Mouse (Mus musculus) CD4-positive, CD25-positive, alpha-beta regulatory T cell, adult 9 weeks (primary cell): ENCODE results near the gene Olfr485. TPM values are rescaled to one million over a fixed set of nuclear protein-coding genes. Genes with fewer than 3 reads are reported as not detected.

Experiments used
- polyA plus RNA-seq: library from polyadenylated mRNA; unstranded; fragments of 100-300 nt; shearing (Covaris generic); gene quantifications from one replicate; pipeline ENCODE4 v1.2.1, GENCODE M21; 2017

Olfr485 gene
- not detected for polyA plus RNA-seq

DNA sequence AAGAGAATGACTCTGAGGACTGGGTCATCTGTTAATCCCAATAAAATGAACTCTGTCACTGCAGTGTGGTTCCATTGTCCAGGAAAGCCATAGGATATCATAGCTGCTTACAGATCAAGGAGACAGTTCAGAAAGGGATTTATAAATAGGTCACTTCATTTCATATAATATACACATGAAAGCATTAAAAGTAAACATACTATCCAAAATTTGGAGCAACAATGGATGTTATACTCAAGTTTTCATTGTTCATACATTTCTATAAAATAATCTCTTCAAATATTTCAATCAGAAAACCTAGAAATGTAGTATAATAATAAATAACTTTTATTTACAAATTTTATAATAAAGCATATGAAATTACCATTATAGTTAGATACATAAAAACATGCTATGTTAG is at the start of gene Olfr485:
Gene Olfr485 (minus strand): TSS at position 101 of the 400 bp plus-strand sequence.

DNA sequence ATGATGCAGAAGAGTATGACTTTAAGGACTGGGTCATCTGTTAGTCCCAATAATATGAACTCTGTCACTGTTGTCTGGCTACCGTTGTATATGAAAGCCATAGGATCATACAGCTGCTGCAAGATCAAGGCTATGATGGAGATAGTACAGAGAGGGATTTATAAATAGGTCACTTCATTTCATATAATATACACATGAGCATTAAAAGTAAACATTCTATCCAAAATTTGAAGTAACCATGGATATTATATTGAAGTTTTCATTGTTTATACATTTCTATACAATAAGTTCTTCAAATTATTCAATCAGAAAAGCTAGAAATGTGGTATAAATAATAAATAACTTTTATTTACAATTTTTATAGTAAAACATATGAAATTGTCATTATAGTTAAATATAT is 13.0 kb upstream of the Olfr485 start, which contains the start of gene Olfr486:
Gene Olfr486 (minus strand): TSS at position 101 of the 400 bp plus-strand sequence.

DNA sequence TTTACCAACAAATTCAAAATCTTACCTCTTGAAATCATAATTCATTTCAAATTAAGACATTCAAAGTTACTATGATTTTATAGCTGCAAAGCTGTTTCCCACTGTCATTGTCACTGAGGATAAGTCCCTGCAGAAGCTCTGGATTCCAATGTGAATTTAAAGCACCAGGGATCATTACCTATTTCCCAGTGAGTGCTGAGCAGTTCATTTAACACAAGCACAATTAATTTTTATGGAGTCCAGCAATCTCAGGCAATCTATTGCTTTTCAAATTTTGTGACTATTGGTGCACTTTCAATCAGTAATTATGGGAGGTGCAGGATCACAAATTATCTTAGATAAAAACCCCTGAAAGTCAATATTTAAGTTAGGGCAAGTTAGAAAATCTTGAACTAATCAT is 32.3 kb downstream of the Olfr485 start, which contains the start of gene Olfr484:
Gene Olfr484 (minus strand): TSS at position 101 of the 400 bp plus-strand sequence.

Other genes with a start within 250 kb of the Olfr485 start
- gene Olfr473, start 229.4 kb downstream of the Olfr485 start, polyA plus RNA-seq, result not detected
- gene Olfr474, start 205.2 kb downstream of the Olfr485 start, polyA plus RNA-seq, result not detected
- gene Olfr476, start 195.1 kb downstream of the Olfr485 start, polyA plus RNA-seq, result not detected
- not detected for gene Olfr477, start 173.2 kb downstream of the Olfr485 start, polyA plus RNA-seq
- gene Olfr478, start 125.9 kb downstream of the Olfr485 start, polyA plus RNA-seq, result not detected
- gene Olfr479, start 109.2 kb downstream of the Olfr485 start, polyA plus RNA-seq, result not detected
- gene Olfr480, start 92.5 kb downstream of the Olfr485 start, polyA plus RNA-seq, result not detected
- gene Olfr481, start 80.0 kb downstream of the Olfr485 start, polyA plus RNA-seq, result 0.06 TPM
- 0.12 TPM for gene Olfr482, start 62.3 kb downstream of the Olfr485 start, polyA plus RNA-seq
- gene Olfr483, start 59.0 kb downstream of the Olfr485 start, polyA plus RNA-seq, result not detected
- gene Olfr484, start 32.4 kb downstream of the Olfr485 start, polyA plus RNA-seq, result 0.10 TPM
- not detected for gene Olfr486, start 12.9 kb upstream of the Olfr485 start, polyA plus RNA-seq
- not detected for gene Olfr487, start 54.8 kb upstream of the Olfr485 start, polyA plus RNA-seq
- not detected for gene Olfr488, start 98.5 kb upstream of the Olfr485 start, polyA plus RNA-seq
- not detected for gene Olfr490, start 129.1 kb upstream of the Olfr485 start, polyA plus RNA-seq
- not detected for gene Olfr491, start 153.6 kb upstream of the Olfr485 start, polyA plus RNA-seq
- gene Olfr492, start 163.8 kb upstream of the Olfr485 start, polyA plus RNA-seq, result not detected
- gene Olfr493, start 187.1 kb upstream of the Olfr485 start, polyA plus RNA-seq, result not detected
- gene Olfr494, start 205.5 kb upstream of the Olfr485 start, polyA plus RNA-seq, result not detected
- gene Olfr495, start 233.3 kb upstream of the Olfr485 start, polyA plus RNA-seq, result not detected